Mouse (Mus musculus): Measurements from ENCODE around the gene Tjp3.

Gene Tjp3

GRCm38 (mm10) chr10:81297246-81297645 lies 5.9 kb upstream of the Tjp3 start:
- POLR2A ChIA-PET, result interaction anchor here in 3 of 4 experiments (0.7 to 8.2 kb wide), 27 partner anchors 11 to 368 kb away, joined by 3 to 85 read pairs (median 4); partner anchors contain the start of gene Cactin (in 3 of the 3)
- CTCF ChIA-PET, result interaction anchor here in 3 of 4 experiments (0.6 to 10.3 kb wide), 14 partner anchors 7 to 279 kb away, joined by 3 to 263 read pairs (median 8); no protein-coding TSS in a partner anchor

GRCm38 (mm10) chr10:81295185-81295584 lies 3.8 kb upstream of the Tjp3 start:
- POLR2A ChIA-PET, result interaction anchor here in 3 of 4 experiments (0.5 to 8.2 kb wide), 10 partner anchors 9 to 1180 kb away, joined by 3 to 85 read pairs (median 11); partner anchors contain the start of genes Cactin (in 2 of the 3), 4930404N11Rik (in 1 of the 3), Fzr1 (in 1 of the 3) and Stk11 (in 1 of the 3)
- CTCF ChIA-PET, result interaction anchor here in 2 of 4 experiments (0.6 to 10.3 kb wide), 5 partner anchors 9 to 123 kb away, joined by 3 to 263 read pairs (median 17); no protein-coding TSS in a partner anchor

- POLR2A ChIA-PET, result interaction anchor here in 3 of 4 experiments (0.8 to 8.2 kb wide), 12 partner anchors 10 to 122 kb away, joined by 3 to 85 read pairs (median 10); partner anchors contain the start of genes Cactin (in 2 of the 3) and Mfsd12 (in 1 of the 3)
Measured at GRCm38 (mm10) chr10:81294442-81294841, 3.1 kb upstream of the Tjp3 start.

GRCm38 (mm10) chr10:81293334-81294030 lies 2.1 kb upstream of the Tjp3 start:
- ChIA-PET CTCF (interaction anchor here (0.5 to 10.3 kb wide), 122 partner anchors 9 to 1067 kb away, joined by 3 to 263 read pairs (median 6); partner anchors contain the start of genes Cactin (in 3 of the 4), Hmg20b (in 3 of the 4), 4930404N11Rik (in 1 of the 4) and Aes (in 1 of the 4)), POLR2A (interaction anchor here (0.5 to 8.2 kb wide), 101 partner anchors 10 to 766 kb away, joined by 3 to 89 read pairs (median 5); partner anchors contain the start of genes Cactin (in 4 of the 4), Fzr1 (in 3 of the 4), Dohh (in 2 of the 4) and Gadd45b (in 2 of the 4))

More at GRCm38 (mm10) chr10:81294442-81294841, 3.1 kb upstream of the Tjp3 start:
- CTCF ChIA-PET, result interaction anchor here (0.6 to 10.3 kb wide), 8 partner anchors 10 to 68 kb away, joined by 3 to 263 read pairs (median 45); partner anchors contain the start of genes Cactin (in 1 of the 4) and Gipc3 (in 1 of the 4)

GRCm38 (mm10) chr10:81292554-81293333 lies 1.4 kb upstream of the Tjp3 start, which contains the start of gene Pip5k1c:
Gene Pip5k1c (plus strand): TSS chr10:81292963.
- ChIA-PET CTCF (interaction anchor here (0.5 to 10.3 kb wide), 162 partner anchors 9 to 1067 kb away, joined by 3 to 263 read pairs (median 4); partner anchors contain the start of genes Hmg20b (in 4 of the 4), Cactin (in 3 of the 4), Celf5 (in 2 of the 4) and Fzr1 (in 2 of the 4)), POLR2A (interaction anchor here (0.5 to 8.2 kb wide), 160 partner anchors 8 to 1126 kb away, joined by 3 to 89 read pairs (median 4); partner anchors contain the start of genes Cactin (in 4 of the 4), Fzr1 (in 3 of the 4), Gadd45b (in 3 of the 4) and Hmg20b (in 3 of the 4))

GRCm38 (mm10) chr10:81290698-81291460 lies 502 bp downstream of the Tjp3 start:
- POLR2A ChIA-PET, result interaction anchor here (0.6 to 8.2 kb wide), 48 partner anchors 9 to 1332 kb away, joined by 3 to 89 read pairs (median 5); partner anchors contain the start of genes Apba3 (in 2 of the 4), Cactin (in 2 of the 4), Eef2 (in 2 of the 4) and Mrpl54 (in 2 of the 4)
- CTCF ChIA-PET, result interaction anchor here (0.6 to 10.3 kb wide), 50 partner anchors 11 to 917 kb away, joined by 3 to 263 read pairs (median 6); partner anchors contain the start of genes Cactin (in 2 of the 4), Hmg20b (in 2 of the 4), Atcay (in 1 of the 4) and Dohh (in 1 of the 4)

- CTCF ChIA-PET, result interaction anchor here (0.6 to 10.3 kb wide), 70 partner anchors 8 to 1139 kb away, joined by 3 to 263 read pairs (median 6); partner anchors contain the start of genes Cactin (in 2 of the 4), Diras1 (in 1 of the 4), Fzr1 (in 1 of the 4) and Gipc3 (in 1 of the 4)
- POLR2A ChIA-PET, result interaction anchor here in 3 of 4 experiments (0.6 to 8.2 kb wide), 29 partner anchors 9 to 361 kb away, joined by 3 to 85 read pairs (median 4); partner anchors contain the start of genes Cactin (in 3 of the 3), Apba3 (in 2 of the 3), Mrpl54 (in 2 of the 3) and Aes (in 1 of the 3)
Measured at GRCm38 (mm10) chr10:81289811-81290210, 1.6 kb downstream of the Tjp3 start.

GRCm38 (mm10) chr10:81289278-81289677 lies 2.1 kb downstream of the Tjp3 start:
- ChIA-PET CTCF (interaction anchor here (0.6 to 10.3 kb wide), 84 partner anchors 8 to 1138 kb away, joined by 3 to 263 read pairs (median 5); partner anchors contain the start of genes Hmg20b (in 3 of the 4), Cactin (in 2 of the 4), Apba3 (in 1 of the 4) and Celf5 (in 1 of the 4)), POLR2A (interaction anchor here (0.6 to 7.6 kb wide), 43 partner anchors 9 to 699 kb away, joined by 3 to 79 read pairs (median 4); partner anchors contain the start of genes Cactin (in 3 of the 4), Dohh (in 2 of the 4), Fzr1 (in 2 of the 4) and Gadd45b (in 2 of the 4))

- ChIA-PET CTCF (interaction anchor here (0.5 to 10.3 kb wide), 113 partner anchors 8 to 856 kb away, joined by 3 to 263 read pairs (median 5); partner anchors contain the start of genes Cactin (in 3 of the 4), Hmg20b (in 3 of the 4), Fzr1 (in 2 of the 4) and Apba3 (in 1 of the 4)), POLR2A (interaction anchor here in 3 of 4 experiments (0.6 to 7.6 kb wide), 41 partner anchors 8 to 698 kb away, joined by 3 to 79 read pairs (median 4); partner anchors contain the start of genes Cactin (in 2 of the 3), Dohh (in 2 of the 3), Gadd45b (in 2 of the 3) and Gm48551 (in 2 of the 3))
Measured at GRCm38 (mm10) chr10:81288601-81289000, 2.8 kb downstream of the Tjp3 start.

- ChIA-PET CTCF (interaction anchor here (0.6 to 10.3 kb wide), 63 partner anchors 9 to 406 kb away, joined by 3 to 263 read pairs (median 5); partner anchors contain the start of genes Cactin (in 3 of the 4), Hmg20b (in 2 of the 4), Fzr1 (in 1 of the 4) and Gipc3 (in 1 of the 4)), POLR2A (interaction anchor here in 3 of 4 experiments (1.0 to 7.6 kb wide), 13 partner anchors 8 to 358 kb away, joined by 3 to 79 read pairs (median 4); partner anchors contain the start of genes Cactin (in 2 of the 3), Apba3 (in 1 of the 3), Dohh (in 1 of the 3) and Gadd45b (in 1 of the 3))
Measured at GRCm38 (mm10) chr10:81287513-81288157, 3.7 kb downstream of the Tjp3 start.

GRCm38 (mm10) chr10:81286586-81286985 lies 4.8 kb downstream of the Tjp3 start:
- ChIA-PET CTCF (interaction anchor here in 3 of 4 experiments (1.0 to 3.4 kb wide), 5 partner anchors 10 to 47 kb away, joined by 3 to 12 read pairs (median 4); no protein-coding TSS in a partner anchor), POLR2A (interaction anchor here in 2 of 4 experiments (1.2 to 3.4 kb wide), 7 partner anchors 10 to 94 kb away, joined by 4 to 10 read pairs (median 5); partner anchors contain the start of gene Cactin (in 1 of the 2))

GRCm38 (mm10) chr10:81285694-81286450 lies 5.5 kb downstream of the Tjp3 start:
- POLR2A ChIA-PET, result interaction anchor here in 2 of 4 experiments (0.9 to 3.4 kb wide), 13 partner anchors 10 to 356 kb away, joined by 3 to 15 read pairs (median 5); partner anchors contain the start of genes Cactin (in 2 of the 2), Apba3 (in 1 of the 2) and Mrpl54 (in 1 of the 2)
- CTCF ChIA-PET, result interaction anchor here in 3 of 4 experiments (0.5 to 3.4 kb wide), 7 partner anchors 11 to 110 kb away, joined by 3 to 15 read pairs (median 4); no protein-coding TSS in a partner anchor

GRCm38 (mm10) chr10:81284719-81285118 lies 6.7 kb downstream of the Tjp3 start:
- CTCF ChIA-PET, result interaction anchor here in 2 of 4 experiments (0.6 to 3.4 kb wide), 6 partner anchors 8 to 54 kb away, joined by 3 to 20 read pairs (median 5); partner anchors contain the start of genes Atcay (in 1 of the 2), Cactin (in 1 of the 2) and Pip5k1c (in 1 of the 2)
- POLR2A ChIA-PET, result interaction anchor here in 3 of 4 experiments (0.7 to 3.4 kb wide), 17 partner anchors 8 to 354 kb away, joined by 3 to 17 read pairs (median 3); partner anchors contain the start of genes Apba3 (in 2 of the 3), Cactin (in 2 of the 3), Mrpl54 (in 2 of the 3) and Pip5k1c (in 1 of the 3)
